Mouse (Mus musculus) forebrain, embryonic 12.5 days (tissue): ENCODE measurements at regions not wholly inside any gene's neighbourhood (a gene's known extent, or its start where the extent isn't known, plus 50 kb on each side); places are given as distances from the start of the nearest gene placed in this dataset.

ENCODE experiments used
- ATAC-seq: fragments of 200-750 bp; cut with Nextera tagmentation; 2 replicates; pipeline ENCODE4 v1.8.0; 2017; ENCODE audit warnings: moderate TSS enrichment; ENCODE audit not compliant: low FRiP score
- H3K27ac ChIP-seq: fragments of 300-500 bp; sonication (generic); 2 replicates; pipeline ENCODE4 v1.5.1; 2016; ENCODE audit warnings: mild to moderate bottlenecking
- H3K27me3 ChIP-seq: fragments of 300-500 bp; sonication (generic); 2 replicates; pipeline ENCODE4 v1.6.1; 2016; ENCODE audit warnings: mild to moderate bottlenecking
- H3K36me3 ChIP-seq: fragments of 300-500 bp; sonication (generic); replicated peaks from 2 replicates; pipeline ENCODE4 v1.6.1; 2016; ENCODE audit warnings: mild to moderate bottlenecking
- H3K4me1 ChIP-seq: fragments of 300-500 bp; sonication (generic); 2 replicates; pipeline ENCODE4 v1.6.1; 2016
- H3K4me2 ChIP-seq: fragments of 300-500 bp; sonication (generic); 2 replicates; pipeline ENCODE4 v1.6.1; 2016; ENCODE audit warnings: mild to moderate bottlenecking, moderate library complexity
- H3K4me3 ChIP-seq: fragments of 300-500 bp; sonication (generic); replicated peaks from 2 replicates; pipeline ENCODE4 v1.5.1; 2016; ENCODE audit warnings: mild to moderate bottlenecking
- H3K9ac ChIP-seq: fragments of 300-500 bp; sonication (generic); 2 replicates; pipeline ENCODE4 v1.6.1; 2016; ENCODE audit warnings: mild to moderate bottlenecking
- H3K9me3 ChIP-seq: fragments of 300-500 bp; sonication (generic); 2 replicates; pipeline ENCODE4 v1.6.1; 2016
- WGBS: fragments of 180-500 bp; shearing (Covaris S2); methylation state at CpG from one replicate; pipeline ENCODE4 v1.1.7; 2016; 5-methylcytosine and 5-hydroxymethylcytosine counted together

GRCm38 (mm10) chr8:88019243-88020115 lies 60.1 kb upstream of the Zfp423 start:
- Histone ChIP-seq H3K36me3 (no peaks in the 10 kb centered on the region), H3K9me3 (0 out of 2 replicates have a peak, but pooled peaks cover 5% of the 10 kb centered on the region), H3K27ac (no peak overlapping the region), H3K9ac (no peak overlapping the region), H3K27me3 (no peaks in the 10 kb centered on the region), H3K4me1 (peaks cover 24% of the 10 kb centered on the region), H3K4me2 (no peak overlapping the region), H3K4me3 (no peak overlapping the region)
- ATAC-seq, result no peak
- 81% methylated on average over 17 of the region's 17 CpGs for WGBS

GRCm38 (mm10) chr8:88018494-88018893 lies 59.1 kb upstream of the Zfp423 start:
- Histone ChIP-seq H3K36me3 (no peaks in the 10 kb centered on the region), H3K9me3 (0 out of 2 replicates have a peak, but pooled peaks cover 5% of the 10 kb centered on the region), H3K27me3 (no peaks in the 10 kb centered on the region), H3K4me3 (no peak overlapping the region), H3K4me2 (no peak overlapping the region), H3K9ac (no peak overlapping the region), H3K4me1 (peaks cover 24% of the 10 kb centered on the region), H3K27ac (no peak overlapping the region)
- no peak for ATAC-seq
- 95% methylated on average over 4 of the region's 4 CpGs for WGBS

DNA sequence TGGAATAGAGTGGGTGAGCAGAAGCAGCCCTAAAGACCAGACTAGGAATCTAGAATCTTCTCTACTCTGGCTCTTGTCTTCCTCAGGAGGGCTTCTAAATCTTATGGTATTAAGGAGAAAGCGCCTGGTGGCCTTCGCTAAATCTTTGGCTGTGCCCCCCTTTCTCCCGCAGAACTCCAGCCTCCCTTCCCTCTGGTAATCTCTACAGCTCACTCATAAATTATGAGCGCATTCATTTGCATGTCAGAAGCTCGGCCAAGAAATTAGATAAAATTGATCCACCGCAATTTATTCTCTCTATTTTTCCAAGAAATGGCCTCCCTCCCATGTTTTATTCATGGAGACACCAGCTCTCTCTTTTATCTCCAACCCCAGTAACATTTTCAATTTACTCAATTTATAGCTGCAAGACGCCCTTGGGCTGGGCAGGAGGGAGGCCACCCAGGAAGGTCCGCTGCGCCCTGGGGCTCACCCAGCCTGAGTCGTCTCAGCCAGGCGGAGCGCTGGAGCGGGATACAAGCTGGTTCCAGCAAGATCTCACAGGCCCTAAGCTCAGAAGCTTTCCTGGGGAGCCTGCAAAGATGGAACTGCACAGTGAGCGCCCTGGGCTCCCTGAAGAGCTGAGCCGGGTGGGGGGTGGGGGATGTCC lies 52.9 kb upstream of the Zfp423 start:
- Histone ChIP-seq H3K27ac (peak overlapping the region; percentile 31; the same call in 1 of the 2 replicates), H3K4me3 (no peak overlapping the region), H3K9ac (no peak overlapping the region), H3K4me2 (no peak overlapping the region), H3K36me3 (no peaks in the 10 kb centered on the region), H3K9me3 (no peaks in the 10 kb centered on the region), H3K27me3 (no peaks in the 10 kb centered on the region), H3K4me1 (peaks cover 11% of the 10 kb centered on the region)
- 57% methylated on average over 15 of the region's 15 CpGs for WGBS
- ATAC-seq, result peak; percentile 55; the same call in 1 of the 2 replicates

DNA sequence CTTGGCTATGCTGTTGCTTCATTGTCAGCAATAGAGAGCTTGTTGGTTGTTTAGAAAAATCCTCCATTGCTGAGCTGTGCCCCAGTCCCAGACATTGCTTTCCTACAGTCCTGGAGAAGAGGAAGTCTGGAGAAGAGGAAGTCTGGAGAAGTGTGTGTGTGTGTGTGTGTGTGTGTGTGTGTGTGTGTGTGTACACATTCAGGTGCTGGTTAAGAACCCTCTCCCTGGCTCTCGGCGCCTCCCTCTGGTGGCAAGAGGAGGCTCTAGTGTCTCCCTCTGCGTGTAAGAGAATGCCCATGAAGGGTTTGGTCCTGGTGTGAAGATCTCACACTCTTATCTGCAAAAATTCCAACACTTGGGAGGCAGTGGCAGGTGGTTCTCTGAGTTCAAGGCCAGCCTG lies 51.2 kb upstream of the Zfp423 start:
- H3K27ac ChIP-seq, result no peak overlapping the region
- 39% methylated on average over 3 of the region's 3 CpGs for WGBS
- peaks cover 11% of the 10 kb centered on the region for H3K4me1 ChIP-seq
- no peaks in the 10 kb centered on the region for H3K27me3 ChIP-seq
- no peak for ATAC-seq
- no peaks in the 10 kb centered on the region for H3K36me3 ChIP-seq
- no peak overlapping the region for H3K9ac ChIP-seq
- no peak overlapping the region for H3K4me3 ChIP-seq
- no peak overlapping the region for H3K4me2 ChIP-seq
- H3K9me3 ChIP-seq, result no peaks in the 10 kb centered on the region

DNA sequence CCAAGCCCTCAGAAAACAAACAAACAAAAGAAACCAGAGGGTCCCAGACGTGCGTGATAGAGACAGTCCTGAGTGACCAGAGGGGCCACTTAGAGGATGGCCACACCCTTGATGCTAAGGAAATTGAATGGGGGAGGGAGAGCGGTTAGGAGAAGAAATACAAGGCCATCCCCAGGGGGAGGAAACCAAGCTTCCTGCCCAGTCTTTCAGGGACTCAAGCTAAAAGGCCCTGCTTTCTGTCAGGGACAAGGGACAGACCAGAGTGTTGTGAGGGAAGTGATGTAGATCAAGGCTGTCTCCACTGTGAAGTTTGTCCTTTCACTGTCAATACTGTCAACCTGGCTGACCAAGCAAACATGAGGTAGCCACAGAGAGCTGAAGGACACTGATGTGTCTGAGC lies 50.5 kb upstream of the Zfp423 start:
- no peak overlapping the region for H3K27ac ChIP-seq
- WGBS, result 66% methylated on average over 3 of the region's 3 CpGs
- no peak overlapping the region for H3K4me2 ChIP-seq
- H3K36me3 ChIP-seq, result no peaks in the 10 kb centered on the region
- H3K9me3 ChIP-seq, result no peaks in the 10 kb centered on the region
- no peak overlapping the region for H3K9ac ChIP-seq
- H3K4me1 ChIP-seq, result peaks cover 11% of the 10 kb centered on the region
- ATAC-seq, result no peak
- H3K4me3 ChIP-seq, result no peak overlapping the region
- no peaks in the 10 kb centered on the region for H3K27me3 ChIP-seq
